Mouse (Mus musculus): Measurements from ENCODE around the gene Plk5. TPM values are rescaled to one million over a fixed set of nuclear protein-coding genes. Genes with fewer than 3 reads are reported as not detected.

Plk5 gene
- 10 to 100 TPM; 14.6 to 16.9 TPM for total RNA-seq (2021)

GRCm38 (mm10) chr10:80356001-80356682 is at the start of gene Plk5:
Gene Plk5, plus strand, starts transcription at chr10:80356459.
- DNase-seq (ENCODE audit: extremely low spot score in 1 of 2, low spot score in 1 of 2), result no peak

GRCm38 (mm10) chr10:80311560-80311959 is 44.7 kb upstream of the Plk5 start:
- DNase-seq (ENCODE audit: extremely low spot score in 1 of 2, low spot score in 1 of 2), result no peak

GRCm38 (mm10) chr10:80312586-80313504 is 43.4 kb upstream of the Plk5 start:
- DNase-seq (ENCODE audit: extremely low spot score in 1 of 2, low spot score in 1 of 2), result no peak

GRCm38 (mm10) chr10:80313627-80314201 is 42.5 kb upstream of the Plk5 start:
- DNase-seq (ENCODE audit: extremely low spot score in 1 of 2, low spot score in 1 of 2), result no peak

GRCm38 (mm10) chr10:80314494-80315001 is 41.7 kb upstream of the Plk5 start:
- no peak for DNase-seq (ENCODE audit: extremely low spot score in 1 of 2, low spot score in 1 of 2)

GRCm38 (mm10) chr10:80315315-80315714 is 40.9 kb upstream of the Plk5 start:
- DNase-seq (ENCODE audit: extremely low spot score in 1 of 2, low spot score in 1 of 2), result no peak

GRCm38 (mm10) chr10:80316359-80316781 is 39.9 kb upstream of the Plk5 start:
- no peak for DNase-seq (ENCODE audit: extremely low spot score in 1 of 2, low spot score in 1 of 2)

- no peak for DNase-seq (ENCODE audit: extremely low spot score in 1 of 2, low spot score in 1 of 2)
These were observed 39.2 kb upstream of the Plk5 start for GRCm38 (mm10) chr10:80317011-80317410.

- DNase-seq (ENCODE audit: extremely low spot score in 1 of 2, low spot score in 1 of 2), result peak; percentile 81 to 85
These were observed 35.9 kb upstream of the Plk5 start, which contains the start of gene 2310011J03Rik for GRCm38 (mm10) chr10:80320340-80320760. Gene 2310011J03Rik, minus strand, starts transcription at chr10:80320537.

- DNase-seq (ENCODE audit: extremely low spot score in 1 of 2, low spot score in 1 of 2), result no peak
These were observed 35.1 kb upstream of the Plk5 start for GRCm38 (mm10) chr10:80321014-80321669.

GRCm38 (mm10) chr10:80321670-80322581 is 34.3 kb upstream of the Plk5 start:
- no peak for DNase-seq (ENCODE audit: extremely low spot score in 1 of 2, low spot score in 1 of 2)

- no peak for DNase-seq (ENCODE audit: extremely low spot score in 1 of 2, low spot score in 1 of 2)
These were observed 33.4 kb upstream of the Plk5 start for GRCm38 (mm10) chr10:80322811-80323211.

- no peak for DNase-seq (ENCODE audit: extremely low spot score in 1 of 2, low spot score in 1 of 2)
These were observed 32.8 kb upstream of the Plk5 start for GRCm38 (mm10) chr10:80323261-80324119.

GRCm38 (mm10) chr10:80324120-80325037 is 31.9 kb upstream of the Plk5 start:
- no peak for DNase-seq (ENCODE audit: extremely low spot score in 1 of 2, low spot score in 1 of 2)

GRCm38 (mm10) chr10:80325045-80325444 is 31.2 kb upstream of the Plk5 start:
- DNase-seq (ENCODE audit: extremely low spot score in 1 of 2, low spot score in 1 of 2), result no peak

GRCm38 (mm10) chr10:80329273-80330081 is 26.8 kb upstream of the Plk5 start, which contains the start of the genes Pcsk4 and Reep6:
Gene Pcsk4, minus strand, starts transcription at chr10:80329498.
Gene Reep6, plus strand, starts transcription at chr10:80329953.
- peak; percentile 77 to 87 for DNase-seq (ENCODE audit: extremely low spot score in 1 of 2, low spot score in 1 of 2)

Data from layer of hippocampus, postnatal 25 days (tissue).